Mouse (Mus musculus) ES-E14 (cell line): ENCODE data around the gene Ifitm6.

Source experiments
- CHD2 ChIP-seq: IDR thresholded peaks from 2 replicates; pipeline ENCODE4 v1.6.1; 2014; ENCODE audit warnings: mild to moderate bottlenecking, low read depth, low read length, inconsistent platforms
- HCFC1 ChIP-seq: IDR thresholded peaks from 2 replicates; pipeline ENCODE4 v1.6.1; 2012; ENCODE audit warnings: low read length, inconsistent platforms, borderline replicate concordance; ENCODE audit not compliant: insufficient read depth
- MAFK ChIP-seq: IDR thresholded peaks from 2 replicates; pipeline ENCODE4 v1.6.1; 2014; ENCODE audit warnings: mild to moderate bottlenecking, low read depth, low read length, inconsistent platforms; ENCODE audit not compliant: insufficient read depth
- ZC3H11A ChIP-seq: IDR thresholded peaks from 2 replicates; pipeline ENCODE4 v1.6.1; 2012; ENCODE audit warnings: low read depth, mild to moderate bottlenecking, inconsistent platforms, low read length, borderline replicate concordance
- ZNF384 ChIP-seq: IDR thresholded peaks from 2 replicates; pipeline ENCODE4 v1.6.1; 2012; ENCODE audit warnings: low read depth, low read length, inconsistent platforms

- TF ChIP-seq HCFC1, result no peak
- no peak for TF ChIP-seq CHD2
- TF ChIP-seq MAFK, result no peak
- no peak for TF ChIP-seq ZNF384
- TF ChIP-seq ZC3H11A, result no peak
These were observed 34.7 kb upstream of the Ifitm6 start for GRCm38 (mm10) chr7:141052421-141052820.
